Mouse (Mus musculus) myocyte (in vitro differentiated cells): ENCODE measurements around the gene Dph7. TPM values are rescaled to one million over a fixed set of nuclear protein-coding genes. Genes with fewer than 3 reads are reported as not detected.

Experiments
- H3K27me3 ChIP-seq: one replicate; pipeline ENCODE4 v1.6.1; 2011; ENCODE audit not compliant: control insufficient read depth, insufficient read depth, insufficient read length
- H3K36me3 ChIP-seq: one replicate; pipeline ENCODE4 v1.6.1; 2011; ENCODE audit not compliant: control insufficient read depth, insufficient read depth
- H3K4me2 ChIP-seq: one replicate; pipeline ENCODE4 v1.6.1; 2011; ENCODE audit warnings: low read depth, control low read depth
- H3K4me3 ChIP-seq: one replicate; pipeline ENCODE4 v1.5.1; 2011; ENCODE audit warnings: mild to moderate bottlenecking, control low read depth, moderate library complexity
- H3K79me2 ChIP-seq: one replicate; pipeline ENCODE4 v1.6.1; 2011; ENCODE audit not compliant: control insufficient read depth, insufficient read depth
- H3ac ChIP-seq: one replicate; pipeline ENCODE4 v1.6.1; 2011; ENCODE audit not compliant: control insufficient read depth, insufficient read length
- CEBPB ChIP-seq: IDR thresholded peaks from 2 replicates; pipeline ENCODE4 v1.6.1; 2011; ENCODE audit warnings: mild to moderate bottlenecking, moderate library complexity; ENCODE audit not compliant: poor library complexity, insufficient read depth, severe bottlenecking
- E2F4 ChIP-seq: IDR thresholded peaks from one replicate; pipeline ENCODE4 v1.6.1; 2011; ENCODE audit warnings: mild to moderate bottlenecking, control low read depth, moderate library complexity; ENCODE audit not compliant: insufficient read depth
- MAX ChIP-seq: IDR thresholded peaks from one replicate; pipeline ENCODE4 v1.6.1; 2011; ENCODE audit warnings: low read depth, mild to moderate bottlenecking, control low read depth
- MYOD1 ChIP-seq, 3 experiments: IDR thresholded peaks; one replicate each; pipeline ENCODE4 v1.6.1; 2011; ENCODE audit warnings: control low read depth in 2 of 3, low read depth in 2 of 3, mild to moderate bottlenecking in 2 of 3, moderate library complexity in 1 of 3; ENCODE audit not compliant: insufficient read length in 2 of 3, control insufficient read depth in 1 of 3
- MYOG ChIP-seq, 3 experiments: IDR thresholded peaks; one replicate each; pipeline ENCODE4 v1.6.1; 2011; ENCODE audit warnings: control low read depth in 2 of 3, low read depth in 2 of 3, mild to moderate bottlenecking in 2 of 3; ENCODE audit not compliant: insufficient read length in 2 of 3, control insufficient read depth in 1 of 3, insufficient read depth in 1 of 3
- POLR2A ChIP-seq: IDR thresholded peaks from one replicate; pipeline ENCODE4 v1.6.1; 2011; ENCODE audit warnings: low read depth, mild to moderate bottlenecking, control low read depth, moderate library complexity; ENCODE audit not compliant: insufficient read length
- POLR2AphosphoS2 ChIP-seq: IDR thresholded peaks from one replicate; pipeline ENCODE4 v1.6.1; 2011; ENCODE audit warnings: low read depth, control low read depth; ENCODE audit not compliant: insufficient read length
- REST ChIP-seq: IDR thresholded peaks from one replicate; pipeline ENCODE4 v1.6.1; 2011; ENCODE audit warnings: mild to moderate bottlenecking, control low read depth, moderate library complexity; ENCODE audit not compliant: insufficient read depth, insufficient read length
- SRF ChIP-seq: IDR thresholded peaks from one replicate; pipeline ENCODE4 v1.6.1; 2011; ENCODE audit warnings: low read depth; ENCODE audit not compliant: control insufficient read depth, insufficient read length
- TCF12 ChIP-seq: IDR thresholded peaks from one replicate; pipeline ENCODE4 v1.6.1; 2011; ENCODE audit warnings: mild to moderate bottlenecking, control low read depth; ENCODE audit not compliant: poor library complexity, insufficient read depth, severe bottlenecking
- TCF3 ChIP-seq: IDR thresholded peaks from one replicate; pipeline ENCODE4 v1.6.1; 2011; ENCODE audit warnings: low read depth, control low read depth; ENCODE audit not compliant: insufficient read length
- USF1 ChIP-seq: IDR thresholded peaks from one replicate; pipeline ENCODE4 v1.6.1; 2011; ENCODE audit warnings: low read depth, mild to moderate bottlenecking, control low read depth, moderate library complexity
- polyA plus RNA-seq: library from polyadenylated mRNA; unstranded; fragments of >200 nt; fragmentation: generic; extraction: Trizol; gene quantifications from one replicate; pipeline ENCODE4 v1.2.1, GENCODE M21; 2012; ENCODE audit warnings: missing spikeins

The Dph7 gene
- polyA plus RNA-seq, 1 experiment: 11.7 TPM

DNA sequence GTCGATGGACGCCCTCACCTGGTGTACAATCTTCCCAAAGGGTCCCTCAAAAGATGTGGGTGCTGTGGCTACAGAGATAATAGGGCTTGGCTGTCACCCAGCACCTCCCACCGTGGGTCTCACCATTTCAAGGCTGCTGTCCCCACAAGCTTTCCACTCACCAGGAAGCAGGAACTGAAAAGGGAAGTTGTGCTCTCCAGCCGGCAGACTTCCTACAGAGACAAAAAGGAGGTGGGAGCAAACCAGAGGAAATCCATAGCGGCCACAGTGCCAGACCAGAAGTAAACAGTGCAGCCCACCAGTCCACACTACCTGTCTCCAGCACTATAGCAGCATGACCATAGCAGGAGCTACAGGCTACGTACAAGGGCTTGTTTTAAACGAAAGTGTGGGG is 35.2 kb upstream of the Dph7 start:
- Histone ChIP-seq H3K36me3 (no peaks in the 10 kb centered on the region), H3K27me3 (no peaks in the 10 kb centered on the region), H3K4me3 (no peak overlapping the region), H3ac (no peak overlapping the region), H3K79me2 (no peaks in the 10 kb centered on the region), H3K4me2 (no peak overlapping the region)
- TF ChIP-seq POLR2A: no peak
- no peak for TF ChIP-seq CEBPB
- no peak for TF ChIP-seq MAX
- TF ChIP-seq REST: no peak
- no peak for TF ChIP-seq SRF
- no peak for TF ChIP-seq MYOG (IDR thresholded peaks at IDR 0.05; ENCODE audit: control insufficient read depth in 1 of 3, insufficient read depth in 1 of 3, insufficient read length in 2 of 3, low read depth in 2 of 3)
- TF ChIP-seq TCF12: no peak
- no peak for TF ChIP-seq TCF3
- no peak for TF ChIP-seq MYOD1 (IDR thresholded peaks at IDR 0.05; ENCODE audit: control insufficient read depth in 1 of 3, insufficient read length in 2 of 3, low read depth in 2 of 3)

GRCm38 (mm10) chr2:24927810-24928479 is 34.3 kb upstream of the Dph7 start:
- no peaks in the 10 kb centered on the region for H3K36me3 ChIP-seq
- no peak for TF ChIP-seq POLR2AphosphoS2
- no peak for TF ChIP-seq MYOG (IDR thresholded peaks at IDR 0.05; ENCODE audit: control insufficient read depth in 1 of 3, insufficient read depth in 1 of 3, insufficient read length in 2 of 3, low read depth in 2 of 3)
- TF ChIP-seq E2F4: no peak
- TF ChIP-seq CEBPB: no peak
- no peak for TF ChIP-seq SRF
- no peak for TF ChIP-seq REST
- no peak for TF ChIP-seq MAX
- TF ChIP-seq TCF12: no peak
- no peak for TF ChIP-seq TCF3
- no peak for TF ChIP-seq USF1
- no peak for TF ChIP-seq MYOD1 (IDR thresholded peaks at IDR 0.05; ENCODE audit: control insufficient read depth in 1 of 3, insufficient read length in 2 of 3, low read depth in 2 of 3)
- no peak for TF ChIP-seq POLR2A
- H3K27me3 ChIP-seq: no peaks in the 10 kb centered on the region
- no peak overlapping the region for H3K4me3 ChIP-seq
- no peaks in the 10 kb centered on the region for H3K79me2 ChIP-seq
- no peak overlapping the region for H3K4me2 ChIP-seq
- H3ac ChIP-seq: no peak overlapping the region

DNA sequence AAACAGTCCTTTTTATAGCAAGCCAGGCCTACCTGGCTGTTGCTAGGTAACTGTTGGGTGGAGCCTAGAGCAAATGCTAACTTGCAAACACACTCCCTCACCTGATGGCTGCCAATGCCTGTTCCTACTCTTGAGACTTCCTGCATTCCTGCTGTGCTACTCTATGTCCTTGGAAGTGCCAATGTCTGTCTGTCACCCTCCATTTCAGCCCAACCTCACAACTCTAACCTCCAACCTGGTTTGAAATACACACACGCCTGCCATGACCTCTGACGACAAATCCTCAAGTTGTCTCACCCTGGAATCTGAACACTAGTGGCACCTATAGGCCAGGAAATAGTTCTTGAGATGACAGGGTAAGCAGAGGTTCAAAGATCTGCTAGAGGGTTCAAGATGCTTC is 33.1 kb upstream of the Dph7 start:
- no peaks in the 10 kb centered on the region for H3K79me2 ChIP-seq
- no peak overlapping the region for H3ac ChIP-seq
- H3K36me3 ChIP-seq: no peaks in the 10 kb centered on the region
- H3K27me3 ChIP-seq: no peaks in the 10 kb centered on the region
- H3K4me2 ChIP-seq: no peak overlapping the region
- no peak for TF ChIP-seq CEBPB
- TF ChIP-seq USF1: no peak
- no peak for TF ChIP-seq E2F4
- no peak for TF ChIP-seq MYOG (IDR thresholded peaks at IDR 0.05; ENCODE audit: control insufficient read depth in 1 of 3, insufficient read depth in 1 of 3, insufficient read length in 2 of 3, low read depth in 2 of 3)
- no peak for TF ChIP-seq SRF
- no peak for TF ChIP-seq MYOD1 (IDR thresholded peaks at IDR 0.05; ENCODE audit: control insufficient read depth in 1 of 3, insufficient read length in 2 of 3, low read depth in 2 of 3)
- no peak for TF ChIP-seq REST
- no peak for TF ChIP-seq POLR2AphosphoS2
- TF ChIP-seq POLR2A: no peak
- no peak for TF ChIP-seq MAX
- TF ChIP-seq TCF3: no peak
- no peak for TF ChIP-seq TCF12
- no peak overlapping the region for H3K4me3 ChIP-seq

DNA sequence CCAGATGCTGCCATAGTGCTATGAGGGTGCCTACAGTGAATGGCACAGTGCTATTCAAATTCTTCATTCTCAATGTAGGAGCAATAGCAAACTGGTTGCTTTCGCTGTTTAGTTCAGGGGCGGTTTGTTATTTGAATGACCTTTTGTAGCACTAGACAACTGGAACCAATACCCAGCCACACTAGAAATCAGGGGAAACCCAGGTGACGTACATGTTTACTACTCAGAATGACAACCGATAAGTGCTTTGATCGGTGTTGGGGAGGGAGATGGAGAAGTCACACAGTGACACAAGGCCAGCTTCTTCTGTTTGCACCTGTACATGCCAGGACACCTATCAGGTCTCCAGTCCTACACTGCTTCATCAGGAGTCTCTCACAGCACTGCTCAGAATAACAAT is 32.6 kb upstream of the Dph7 start:
- TF ChIP-seq SRF (no peak), POLR2A (no peak), REST (no peak), USF1 (no peak), TCF12 (no peak), E2F4 (no peak), MAX (no peak), CEBPB (no peak), TCF3 (no peak), MYOD1 (IDR thresholded peaks at IDR 0.05; ENCODE audit: control insufficient read depth in 1 of 3, insufficient read length in 2 of 3, low read depth in 2 of 3) (no peak), POLR2AphosphoS2 (no peak), MYOG (IDR thresholded peaks at IDR 0.05; ENCODE audit: control insufficient read depth in 1 of 3, insufficient read depth in 1 of 3, insufficient read length in 2 of 3, low read depth in 2 of 3) (no peak)

More for the DNA sequence above, 32.6 kb upstream of the Dph7 start:
- Histone ChIP-seq H3K79me2 (no peaks in the 10 kb centered on the region), H3ac (no peak overlapping the region), H3K36me3 (no peaks in the 10 kb centered on the region), H3K27me3 (no peaks in the 10 kb centered on the region), H3K4me2 (no peak overlapping the region), H3K4me3 (no peak overlapping the region)
